Mouse (Mus musculus): ENCODE data around the gene Rac1. TPM values are rescaled to one million over a fixed set of nuclear protein-coding genes. Genes with fewer than 3 reads are reported as not detected.

The Rac1 gene
- total RNA-seq, 2 experiments from 2014 or later, result 257 to 259 TPM

DNA sequence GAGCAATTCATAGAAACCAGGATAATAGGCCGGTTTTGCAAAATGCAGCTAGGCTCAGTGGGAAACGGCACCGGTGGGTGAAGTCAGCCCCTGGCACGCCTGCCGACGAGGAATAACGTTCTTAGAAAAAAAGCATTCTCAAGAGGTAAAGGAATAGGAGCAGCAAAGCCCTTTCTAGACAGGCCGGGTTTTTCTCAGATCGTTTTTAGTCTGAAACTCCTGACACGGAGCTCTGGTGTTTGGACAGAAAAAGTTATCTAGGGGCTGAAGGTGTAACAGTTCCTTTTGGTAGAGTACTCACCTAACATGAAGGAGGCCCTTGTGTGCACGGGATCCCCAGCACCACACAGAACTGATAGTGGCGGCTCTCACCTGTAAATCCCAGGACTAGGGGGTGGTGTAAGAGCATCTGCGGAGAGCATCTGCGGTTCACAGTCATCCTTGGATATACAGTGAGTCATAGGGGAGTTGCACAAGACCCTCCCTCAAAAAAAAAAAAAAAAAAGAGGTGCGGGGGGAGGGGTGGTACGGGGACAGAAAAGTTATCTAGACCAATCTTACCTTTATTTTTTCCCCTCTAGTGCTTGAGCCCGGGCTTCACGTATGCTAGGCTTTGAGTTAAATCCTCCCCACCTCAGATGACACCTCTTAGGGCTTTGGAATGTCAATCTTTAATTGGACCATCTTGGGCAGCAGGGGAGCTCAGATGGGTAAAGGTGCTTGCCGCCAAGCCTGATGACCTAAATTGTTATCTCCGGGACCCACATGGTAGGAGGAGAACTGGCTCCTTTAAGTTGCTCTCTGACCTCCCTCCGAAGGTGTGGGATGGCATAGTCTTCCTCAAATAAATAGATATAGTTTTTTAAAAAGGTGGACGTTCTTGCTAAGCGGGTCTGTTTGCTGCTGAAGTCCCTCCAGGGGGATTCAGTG, 62.4 kb downstream of the Rac1 start:
- intact Hi-C loops (cut with DNase I), result no loop called here
- no peak for DNase-seq

DNA sequence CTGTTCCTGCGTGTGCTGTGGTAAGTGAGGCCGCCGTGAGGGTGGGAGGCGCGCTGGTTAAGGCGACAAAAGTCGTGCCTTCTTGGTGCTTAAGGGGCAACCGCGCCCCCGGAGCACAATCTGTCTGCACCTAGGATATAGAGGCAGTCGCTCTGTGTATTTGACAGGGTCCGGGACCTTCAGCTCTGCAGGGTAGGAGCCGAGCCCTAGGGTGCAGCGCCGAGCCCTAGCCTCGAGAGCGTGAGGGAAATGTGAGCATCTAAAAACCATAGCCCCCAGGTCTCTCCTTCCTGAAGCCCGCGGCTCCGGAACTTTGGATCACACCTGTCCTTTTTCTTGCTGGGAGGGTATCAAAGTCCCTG, 63.1 kb downstream of the Rac1 start:
- DNase-seq, result no peak
- intact Hi-C loops (cut with DNase I), result no loop called here

DNA sequence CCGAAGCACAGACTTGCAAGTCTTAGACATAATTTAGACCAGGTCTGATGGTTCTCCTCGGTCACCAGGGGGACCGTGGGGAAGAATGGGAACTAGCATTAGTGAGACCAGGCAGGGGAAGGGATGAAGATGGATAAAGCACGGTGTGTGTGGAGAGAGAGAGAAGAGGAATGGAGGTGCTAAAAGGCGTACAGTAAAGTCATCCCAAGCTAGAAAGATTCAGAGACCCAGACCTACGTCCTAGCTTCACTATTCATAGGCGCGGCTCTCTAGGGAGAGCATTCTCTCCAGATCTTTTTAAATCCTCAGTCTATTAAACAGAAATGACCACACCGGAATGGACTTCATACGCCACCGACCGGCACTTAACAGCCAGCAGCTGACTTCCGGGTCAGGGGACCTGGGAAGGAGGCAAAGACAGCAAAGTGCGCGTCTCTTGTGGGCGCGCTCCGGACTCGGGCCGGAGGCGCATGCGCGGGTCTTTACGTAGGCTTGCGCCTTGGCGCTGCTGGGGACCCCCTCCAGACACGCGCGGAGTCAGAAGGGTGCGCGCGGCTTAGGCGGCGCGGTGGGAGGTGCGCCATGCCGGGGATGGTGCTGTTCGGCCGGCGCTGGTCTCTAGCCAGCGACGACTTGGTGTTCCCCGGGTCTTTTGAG, 63.6 kb downstream of the Rac1 start, which contains the start of gene Daglb:
Gene Daglb, plus strand, starts transcription at position 485 of the 657 bp plus-strand sequence.
- peak; percentile 91 to 92 for DNase-seq
- intact Hi-C loops (cut with DNase I), result no loop called here

DNA sequence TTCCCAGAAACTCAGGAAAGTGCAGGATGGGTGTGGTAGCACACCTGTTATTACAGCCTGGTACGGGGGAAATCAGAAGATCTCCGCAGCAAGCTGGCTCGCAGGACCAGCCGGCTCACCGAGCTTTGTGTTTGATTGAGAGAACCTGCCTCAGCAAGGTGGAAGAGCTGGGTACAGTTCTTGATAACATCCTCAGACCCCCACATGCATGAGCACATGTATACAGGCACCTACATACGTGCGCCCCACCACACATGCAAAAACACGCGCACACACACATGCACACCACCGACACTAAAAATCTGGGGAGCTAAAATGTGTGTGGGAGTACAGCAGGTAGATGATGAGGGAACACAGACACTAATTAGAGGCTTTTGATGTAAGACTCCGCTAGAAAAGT, 64.2 kb downstream of the Rac1 start:
- no peak for DNase-seq
- intact Hi-C loops (cut with DNase I), result no loop called here

Other genes starting within 250 kb of the Rac1 start
- under 1 TPM; 0.32 to 0.38 TPM for gene Zfp853, start 234.4 kb downstream of the Rac1 start, total RNA-seq (2021)
- 10 to 100 TPM; 15.2 to 16.6 TPM for gene E130309D02Rik, start 212.7 kb downstream of the Rac1 start, total RNA-seq (2021)
- 10 to 100 TPM; 31.6 to 33.0 TPM for gene Zdhhc4, start 198.8 kb downstream of the Rac1 start, total RNA-seq (2021)
- under 1 TPM in 1 of 2 experiments, not detected in 1; 0.12 TPM for gene Grid2ip, start 170.7 kb downstream of the Rac1 start, total RNA-seq (2021)
- gene Kdelr2, start 124.2 kb downstream of the Rac1 start, total RNA-seq (2021), result 10 to 100 TPM; 61.5 to 62.7 TPM
- gene Daglb, start 63.5 kb downstream of the Rac1 start, total RNA-seq (2021), result 1 to 10 TPM; 7.7 to 7.9 TPM
- 10 to 100 TPM; 62.2 to 66.8 TPM for gene Cyth3, start 94.4 kb upstream of the Rac1 start, total RNA-seq (2021)
- gene Usp42, start 204.2 kb upstream of the Rac1 start, total RNA-seq (2021), result 1 to 10 TPM; 8.1 to 8.3 TPM

All from heart, postnatal 14 days (tissue).